Mouse (Mus musculus): ENCODE measurements around the gene Rapgef2. TPM values are rescaled to one million over a fixed set of nuclear protein-coding genes. Genes with fewer than 3 reads are reported as not detected.

Gene Rapgef2
- total and polyA plus RNA-seq, 2 experiments from 2014 or later, result 9.6 to 56.9 TPM

DNA sequence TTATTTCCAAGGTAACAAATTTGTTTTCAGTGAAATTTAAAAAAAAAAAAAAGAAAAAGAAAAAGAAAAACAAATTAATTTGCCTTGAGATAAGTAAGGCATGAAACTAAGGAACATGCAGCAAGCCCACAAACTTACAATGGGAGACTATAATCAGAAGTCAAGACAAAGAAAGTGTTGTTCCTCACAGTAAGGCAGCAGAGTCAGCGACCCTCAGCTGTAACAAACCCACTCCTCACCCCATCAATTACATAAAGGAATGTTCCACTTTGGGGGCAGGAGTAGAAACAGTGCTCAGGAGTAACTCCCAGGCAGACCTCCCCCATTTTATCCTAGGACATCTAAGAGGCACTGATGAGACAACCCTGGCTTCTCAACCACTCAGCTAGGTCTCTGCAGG is 13.0 kb downstream of the Rapgef2 start:
- no peak overlapping the region for H3K4me3 ChIP-seq (ENCODE audit: low read depth, low read length)
- no peak for ATAC-seq (ENCODE audit: low FRiP score)
- no peaks in the 10 kb centered on the region for H3K9me3 ChIP-seq (ENCODE audit: low read length)
- H3K4me1 ChIP-seq (ENCODE audit: insufficient read depth, low read length), result no peaks in the 10 kb centered on the region
- no peak for DNase-seq (ENCODE audit: low spot score)
- WGBS, result 19% methylated on average over 1 of the region's 1 CpGs
- no peaks in the 10 kb centered on the region for H3K36me3 ChIP-seq (ENCODE audit: insufficient read depth, low read length)
- no peaks in the 10 kb centered on the region for H3K27me3 ChIP-seq (ENCODE audit: insufficient read depth, low read length)
- no peak for TF ChIP-seq CTCF (IDR thresholded peaks at IDR 0.05)
- no peak overlapping the region for H3K4me2 ChIP-seq (ENCODE audit: low read depth, low read length, poor library complexity, severe bottlenecking)
- no peak overlapping the region for H3K9ac ChIP-seq (replicated peaks; ENCODE audit: low read length, poor library complexity, severe bottlenecking)
- no peak overlapping the region for H3K27ac ChIP-seq (ENCODE audit: low read depth, low read length)

DNA sequence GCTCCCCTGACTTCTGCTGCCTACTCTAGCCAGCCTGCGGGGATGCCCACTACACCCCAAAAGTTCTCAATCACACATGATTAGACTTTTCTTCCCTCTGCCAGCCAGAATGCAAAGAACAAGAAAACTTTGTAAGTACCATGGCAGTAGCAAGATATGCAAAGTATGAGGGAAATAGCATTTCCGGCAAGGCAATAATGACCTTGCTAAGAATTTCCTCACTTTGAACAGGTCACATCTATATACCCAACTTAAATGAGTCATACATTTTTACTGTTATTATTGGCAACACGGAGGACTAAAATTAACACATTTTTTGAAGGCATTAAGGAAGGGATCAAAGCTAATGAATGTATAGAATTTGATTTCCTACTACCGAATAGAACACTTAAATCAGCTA is 13.4 kb downstream of the Rapgef2 start:
- no peaks in the 10 kb centered on the region for H3K4me1 ChIP-seq (ENCODE audit: insufficient read depth, low read length)
- ATAC-seq (ENCODE audit: low FRiP score), result no peak
- no peak overlapping the region for H3K4me2 ChIP-seq (ENCODE audit: low read depth, low read length, poor library complexity, severe bottlenecking)
- no peaks in the 10 kb centered on the region for H3K36me3 ChIP-seq (ENCODE audit: insufficient read depth, low read length)
- DNase-seq (ENCODE audit: low spot score), result no peak
- H3K9ac ChIP-seq (replicated peaks; ENCODE audit: low read length, poor library complexity, severe bottlenecking), result no peak overlapping the region
- TF ChIP-seq CTCF (IDR thresholded peaks at IDR 0.05), result no peak
- H3K27me3 ChIP-seq (ENCODE audit: insufficient read depth, low read length), result no peaks in the 10 kb centered on the region
- no peak overlapping the region for H3K27ac ChIP-seq (ENCODE audit: low read depth, low read length)
- no peak overlapping the region for H3K4me3 ChIP-seq (ENCODE audit: low read depth, low read length)
- H3K9me3 ChIP-seq (ENCODE audit: low read length), result no peaks in the 10 kb centered on the region
- 87% methylated on average over 4 of the region's 4 CpGs for WGBS

DNA sequence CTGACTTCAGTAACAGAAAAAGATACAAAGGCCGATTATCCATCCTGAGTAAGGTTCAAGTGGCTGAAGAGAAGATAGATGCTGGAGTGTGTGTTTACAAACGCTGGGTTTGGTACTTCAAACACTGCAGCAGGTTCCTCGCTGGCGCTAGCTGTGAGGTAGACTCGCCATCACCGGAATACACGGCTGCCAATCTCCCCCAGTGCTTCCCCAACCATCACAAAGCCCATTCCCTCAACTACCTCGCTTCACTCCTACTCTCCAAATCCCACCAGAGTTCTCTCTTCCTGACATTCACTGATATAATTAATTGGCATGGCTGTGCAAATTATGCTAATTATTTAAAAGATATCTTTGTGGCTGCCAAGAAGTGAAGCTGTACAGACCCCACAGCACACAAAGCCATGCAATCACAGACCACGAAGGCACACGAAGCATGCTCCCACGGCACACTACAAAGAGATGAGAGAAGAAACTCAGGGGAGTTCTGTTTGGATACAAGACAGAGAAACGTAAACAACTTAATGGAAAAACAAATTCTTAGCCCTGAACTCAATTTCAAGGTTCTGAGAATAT is 15.2 kb downstream of the Rapgef2 start:
- ATAC-seq (ENCODE audit: low FRiP score), result no peak

DNA sequence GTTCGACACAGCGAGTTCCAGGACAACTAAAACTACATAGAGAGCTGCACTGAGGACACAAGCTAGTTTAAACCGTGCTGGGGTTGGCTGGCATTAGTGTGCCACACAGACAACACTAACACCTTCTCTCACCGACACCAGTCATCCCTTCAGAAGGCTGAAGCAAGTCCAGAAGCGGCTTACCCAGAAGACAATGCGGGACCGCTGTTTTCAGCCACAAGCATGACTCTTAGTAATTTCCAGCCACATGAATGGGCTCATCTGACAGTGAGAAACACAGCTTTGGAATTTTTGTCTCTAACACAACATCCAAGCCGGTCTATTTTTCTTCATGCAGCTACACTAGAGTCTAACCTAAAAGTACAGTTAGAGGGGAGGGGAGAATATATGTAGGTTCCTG is 16.4 kb downstream of the Rapgef2 start:
- Histone ChIP-seq H3K9me3 (ENCODE audit: low read length) (no peaks in the 10 kb centered on the region), H3K27me3 (ENCODE audit: insufficient read depth, low read length) (no peaks in the 10 kb centered on the region), H3K9ac (replicated peaks; ENCODE audit: low read length, poor library complexity, severe bottlenecking) (no peak overlapping the region), H3K27ac (ENCODE audit: low read depth, low read length) (no peak overlapping the region), H3K4me1 (ENCODE audit: insufficient read depth, low read length) (no peaks in the 10 kb centered on the region), H3K36me3 (ENCODE audit: insufficient read depth, low read length) (no peaks in the 10 kb centered on the region), H3K4me2 (ENCODE audit: low read depth, low read length, poor library complexity, severe bottlenecking) (no peak overlapping the region), H3K4me3 (ENCODE audit: low read depth, low read length) (no peak overlapping the region)
- DNase-seq (ENCODE audit: low spot score) (no peak), ATAC-seq (ENCODE audit: low FRiP score) (no peak)
- 84% methylated on average over 8 of the region's 8 CpGs for WGBS
- no peak for TF ChIP-seq CTCF (IDR thresholded peaks at IDR 0.05)

More for the DNA sequence above, 15.2 kb downstream of the Rapgef2 start:
- DNase-seq (ENCODE audit: low spot score), result peak; percentile 22
- Histone ChIP-seq H3K4me3 (ENCODE audit: low read depth, low read length) (no peak overlapping the region), H3K4me1 (ENCODE audit: insufficient read depth, low read length) (no peaks in the 10 kb centered on the region), H3K4me2 (ENCODE audit: low read depth, low read length, poor library complexity, severe bottlenecking) (no peak overlapping the region), H3K9me3 (ENCODE audit: low read length) (no peaks in the 10 kb centered on the region), H3K36me3 (ENCODE audit: insufficient read depth, low read length) (no peaks in the 10 kb centered on the region), H3K9ac (replicated peaks; ENCODE audit: low read length, poor library complexity, severe bottlenecking) (no peak overlapping the region), H3K27ac (ENCODE audit: low read depth, low read length) (no peak overlapping the region), H3K27me3 (ENCODE audit: insufficient read depth, low read length) (no peaks in the 10 kb centered on the region)
- 40% methylated on average over 12 of the region's 12 CpGs for WGBS
- no peak for TF ChIP-seq CTCF (IDR thresholded peaks at IDR 0.05)

GRCm38 (mm10) chr3:79266976-79267375 is 19.3 kb downstream of the Rapgef2 start:
- Histone ChIP-seq H3K4me2 (ENCODE audit: low read depth, low read length, poor library complexity, severe bottlenecking) (no peak overlapping the region), H3K36me3 (ENCODE audit: insufficient read depth, low read length) (no peaks in the 10 kb centered on the region), H3K9me3 (ENCODE audit: low read length) (no peaks in the 10 kb centered on the region), H3K27ac (ENCODE audit: low read depth, low read length) (no peak overlapping the region), H3K4me1 (ENCODE audit: insufficient read depth, low read length) (no peaks in the 10 kb centered on the region), H3K4me3 (ENCODE audit: low read depth, low read length) (no peak overlapping the region), H3K9ac (replicated peaks; ENCODE audit: low read length, poor library complexity, severe bottlenecking) (no peak overlapping the region), H3K27me3 (ENCODE audit: insufficient read depth, low read length) (no peaks in the 10 kb centered on the region)
- ATAC-seq (ENCODE audit: low FRiP score) (no peak), DNase-seq (ENCODE audit: low spot score) (no peak)
- WGBS, result 85% methylated on average over 6 of the region's 6 CpGs
- TF ChIP-seq CTCF (IDR thresholded peaks at IDR 0.05), result no peak

DNA sequence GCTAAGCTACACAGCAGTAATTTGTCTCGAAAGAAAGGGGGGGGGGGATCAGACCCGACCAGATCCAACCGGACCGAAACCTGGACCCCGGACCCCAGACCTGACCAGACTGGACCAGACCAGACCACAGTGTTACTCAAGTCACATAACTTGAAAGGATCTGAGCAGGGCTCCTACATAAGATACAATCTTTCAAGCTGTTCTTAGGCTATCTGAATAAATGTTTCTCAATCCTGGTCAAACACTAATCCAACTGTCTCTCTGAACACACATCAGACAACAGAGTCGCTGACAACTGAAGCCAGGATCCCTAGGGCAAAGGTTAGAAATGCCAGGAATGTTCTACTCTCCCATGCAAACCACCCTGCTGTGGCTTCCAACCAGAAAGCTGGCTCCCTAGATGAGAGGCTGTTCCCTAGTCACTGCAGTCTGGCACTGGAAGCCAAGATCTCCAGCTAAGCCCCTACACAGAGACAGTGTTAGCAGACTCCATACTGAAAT is 24.5 kb downstream of the Rapgef2 start:
- WGBS, result 79% methylated on average over 6 of the region's 6 CpGs
- Histone ChIP-seq H3K4me2 (ENCODE audit: low read depth, low read length, poor library complexity, severe bottlenecking) (no peak overlapping the region), H3K9me3 (ENCODE audit: low read length) (no peaks in the 10 kb centered on the region), H3K4me1 (ENCODE audit: insufficient read depth, low read length) (no peaks in the 10 kb centered on the region), H3K27ac (ENCODE audit: low read depth, low read length) (no peak overlapping the region), H3K9ac (replicated peaks; ENCODE audit: low read length, poor library complexity, severe bottlenecking) (no peak overlapping the region), H3K27me3 (ENCODE audit: insufficient read depth, low read length) (no peaks in the 10 kb centered on the region), H3K4me3 (ENCODE audit: low read depth, low read length) (no peak overlapping the region), H3K36me3 (ENCODE audit: insufficient read depth, low read length) (no peaks in the 10 kb centered on the region)
- no peak for TF ChIP-seq CTCF (IDR thresholded peaks at IDR 0.05)
- DNase-seq (ENCODE audit: low spot score) (no peak), ATAC-seq (ENCODE audit: low FRiP score) (no peak)

All from midbrain, postnatal 0 days (tissue).